Mouse (Mus musculus) hindbrain, embryonic 11.5 days (tissue): ENCODE measurements around the gene Ino80. TPM values are rescaled to one million over a fixed set of nuclear protein-coding genes. Genes with fewer than 3 reads are reported as not detected.

Source experiments
- ATAC-seq: fragments of 200-750 bp; cut with Nextera tagmentation; 2 replicates; pipeline ENCODE4 v1.8.0; 2017; ENCODE audit warnings: mild to moderate bottlenecking, moderate TSS enrichment, moderate library complexity; ENCODE audit not compliant: low FRiP score
- DNase-seq: peaks from one replicate; pipeline ENCODE4 v3.0.0-alpha.2; 2015; ENCODE audit warnings: low spot score
- H3K27ac ChIP-seq: fragments of 300-500 bp; sonication (generic); 2 replicates; pipeline ENCODE4 v1.5.1; 2014; ENCODE audit warnings: mild to moderate bottlenecking, low read depth, low read length
- H3K27me3 ChIP-seq: fragments of 300-500 bp; sonication (generic); 2 replicates; pipeline ENCODE4 v1.6.1; 2014; ENCODE audit warnings: mild to moderate bottlenecking, low read length, moderate library complexity, mixed read lengths; ENCODE audit not compliant: control insufficient read depth, insufficient read depth
- H3K36me3 ChIP-seq: fragments of 300-500 bp; sonication (generic); 2 replicates; pipeline ENCODE4 v1.6.1; 2014; ENCODE audit warnings: mild to moderate bottlenecking, low read length, moderate library complexity, mixed read lengths; ENCODE audit not compliant: control insufficient read depth, insufficient read depth
- H3K4me1 ChIP-seq: fragments of 300-500 bp; sonication (generic); replicated peaks from 2 replicates; pipeline ENCODE4 v1.6.1; 2014; ENCODE audit warnings: low read length, mixed read lengths; ENCODE audit not compliant: control insufficient read depth, insufficient read depth
- H3K4me2 ChIP-seq: fragments of 300-500 bp; sonication (generic); replicated peaks from 2 replicates; pipeline ENCODE4 v1.6.1; 2014; ENCODE audit warnings: mild to moderate bottlenecking, low read depth, low read length
- H3K4me3 ChIP-seq: fragments of 300-500 bp; sonication (generic); 2 replicates; pipeline ENCODE4 v1.5.1; 2014; ENCODE audit warnings: low read depth, low read length
- H3K9ac ChIP-seq: fragments of 300-500 bp; sonication (generic); 2 replicates; pipeline ENCODE4 v1.6.1; 2014; ENCODE audit warnings: low read depth, low read length
- H3K9me3 ChIP-seq: fragments of 300-500 bp; sonication (generic); 2 replicates; pipeline ENCODE4 v1.6.1; 2016; ENCODE audit warnings: low read length; ENCODE audit not compliant: control insufficient read depth
- WGBS: fragments of 180-500 bp; shearing (Covaris S2); extraction: QIAGEN DNeasy Blood & Tissue Kit; methylation state at CpG from one replicate; pipeline ENCODE4 v1.1.7; 2014; 5-methylcytosine and 5-hydroxymethylcytosine counted together
- polyA plus RNA-seq: library from polyadenylated mRNA; unstranded; fragments of >200 nt; fragmentation: Nextera tagmentation; extraction: Ambion mirVana; gene quantifications from 2 replicates; pipeline ENCODE4 v1.2.1, GENCODE M21; 2014

The Ino80 gene
- polyA plus RNA-seq, 1 experiment from 2014 or later, result 5.6 TPM

DNA sequence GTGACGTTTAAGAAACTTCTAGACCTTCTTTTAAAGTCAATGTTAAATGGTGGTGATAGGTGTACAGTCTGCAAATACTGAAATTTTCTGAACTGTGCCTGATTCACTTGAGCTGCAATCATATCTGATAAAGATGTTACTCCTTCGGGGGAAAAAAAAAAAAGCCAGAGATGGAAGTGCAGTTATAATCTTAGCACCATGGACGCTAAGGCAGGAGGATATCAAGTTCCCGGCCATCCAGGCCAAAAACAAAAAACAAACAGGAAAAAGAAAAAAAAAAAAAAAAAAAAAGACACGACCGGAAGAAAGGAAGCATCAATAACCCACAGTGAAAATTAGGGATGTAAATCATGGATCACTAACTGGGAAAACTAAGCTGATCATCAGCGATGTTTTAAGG lies 1.3 kb downstream of the Ino80 start:
- Histone ChIP-seq H3K27ac (no peak overlapping the region), H3K4me2 (peak overlapping the region; percentile 79), H3K9me3 (no peaks in the 10 kb centered on the region), H3K36me3 (no peaks in the 10 kb centered on the region), H3K27me3 (no peaks in the 10 kb centered on the region), H3K4me3 (peak overlapping the region; percentile 92), H3K9ac (peak overlapping the region; percentile 89), H3K4me1 (no peaks in the 10 kb centered on the region)
- DNase-seq (no peak), ATAC-seq (no peak)
- WGBS, result 30% methylated on average over 7 of the region's 7 CpGs

DNA sequence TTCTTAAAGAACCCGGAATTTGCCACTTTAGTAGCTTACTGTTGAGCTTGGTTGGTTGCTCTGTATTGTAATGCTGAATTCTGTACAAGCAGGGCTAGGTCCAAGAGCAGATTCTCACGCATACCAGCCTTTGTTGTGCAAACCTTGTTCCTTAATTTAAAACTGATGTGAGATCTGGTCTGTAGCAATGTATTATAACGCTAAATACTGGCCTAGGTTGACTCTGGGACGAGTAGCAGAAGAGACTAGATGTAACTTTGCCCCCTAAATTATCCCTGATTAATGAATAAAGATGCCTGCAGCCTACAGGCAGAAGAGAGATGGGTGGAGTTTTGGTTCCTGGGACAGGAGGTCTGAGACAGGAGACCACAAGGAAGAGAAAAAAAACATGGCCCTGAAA lies 13.5 kb downstream of the Ino80 start:
- DNase-seq, result no peak
- ATAC-seq, result no peak
- no peaks in the 10 kb centered on the region for H3K9me3 ChIP-seq
- no peak overlapping the region for H3K27ac ChIP-seq
- H3K4me3 ChIP-seq, result no peak overlapping the region
- H3K4me2 ChIP-seq, result no peak overlapping the region
- 47% methylated on average over 4 of the region's 4 CpGs for WGBS
- H3K4me1 ChIP-seq, result no peaks in the 10 kb centered on the region
- no peaks in the 10 kb centered on the region for H3K36me3 ChIP-seq
- no peaks in the 10 kb centered on the region for H3K27me3 ChIP-seq
- H3K9ac ChIP-seq, result no peak overlapping the region

- H3K4me3 ChIP-seq, result no peak overlapping the region
- no peak overlapping the region for H3K27ac ChIP-seq
- no peaks in the 10 kb centered on the region for H3K27me3 ChIP-seq
- H3K4me2 ChIP-seq, result no peak overlapping the region
- H3K9ac ChIP-seq, result no peak overlapping the region
- DNase-seq, result no peak
- H3K4me1 ChIP-seq, result no peaks in the 10 kb centered on the region
- no peaks in the 10 kb centered on the region for H3K36me3 ChIP-seq
- 83% methylated on average over 5 of the region's 5 CpGs for WGBS
- no peak for ATAC-seq
- H3K9me3 ChIP-seq, result no peaks in the 10 kb centered on the region
Measured at GRCm38 (mm10) chr2:119463114-119463775, 14.2 kb downstream of the Ino80 start.

DNA sequence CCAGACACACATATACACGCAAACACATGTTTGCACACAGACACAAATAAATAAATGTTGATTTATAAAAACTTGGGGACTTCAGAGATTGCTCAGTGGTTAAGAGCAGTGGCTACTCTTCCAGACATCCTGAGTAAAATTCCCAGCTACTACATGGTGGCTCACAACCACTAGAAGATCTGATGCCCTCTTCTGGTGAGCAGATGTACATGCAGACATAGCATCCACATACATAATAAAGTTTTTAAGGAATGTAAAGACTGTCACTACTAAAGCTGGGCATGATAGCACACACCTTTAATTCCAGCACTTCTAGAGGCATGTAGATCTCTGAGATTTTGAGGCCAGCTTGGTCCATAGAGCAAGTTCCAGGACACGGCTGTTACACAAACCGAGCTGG lies 16.5 kb downstream of the Ino80 start:
- Histone ChIP-seq H3K4me1 (no peaks in the 10 kb centered on the region), H3K4me3 (no peak overlapping the region), H3K27ac (no peak overlapping the region), H3K36me3 (no peaks in the 10 kb centered on the region), H3K27me3 (no peaks in the 10 kb centered on the region), H3K4me2 (no peak overlapping the region), H3K9me3 (no peaks in the 10 kb centered on the region), H3K9ac (no peak overlapping the region)
- 94% methylated on average over 3 of the region's 3 CpGs for WGBS
- ATAC-seq (no peak), DNase-seq (no peak)

DNA sequence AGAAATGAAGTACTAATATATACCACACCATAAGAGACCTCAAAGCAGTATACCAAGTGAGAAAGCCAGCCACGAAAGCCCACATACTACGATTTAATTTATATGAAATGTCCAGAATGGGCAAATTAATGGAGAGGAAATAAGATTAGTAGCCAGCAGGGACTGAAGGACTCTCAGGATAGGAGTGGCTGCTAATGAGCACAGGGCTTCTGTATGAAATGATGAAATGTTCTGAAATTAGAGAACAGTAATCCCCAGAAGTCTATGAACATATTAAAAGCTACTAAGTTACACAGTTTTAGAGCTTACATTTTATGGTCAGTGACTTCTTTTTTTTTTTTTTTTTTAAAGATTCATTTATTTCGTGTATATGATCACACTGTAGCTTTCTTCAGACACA lies 22.9 kb downstream of the Ino80 start:
- H3K36me3 ChIP-seq, result 0 out of 2 replicates have a peak, but pooled peaks cover 2% of the 10 kb centered on the region

GRCm38 (mm10) chr2:119436988-119437387 lies 40.5 kb downstream of the Ino80 start:
- no peak overlapping the region for H3K9ac ChIP-seq
- peak; percentile 63 for DNase-seq
- 98% methylated on average over 1 of the region's 1 CpGs for WGBS
- no peak overlapping the region for H3K4me3 ChIP-seq
- no peak overlapping the region for H3K27ac ChIP-seq
- no peaks in the 10 kb centered on the region for H3K27me3 ChIP-seq
- H3K36me3 ChIP-seq, result no peaks in the 10 kb centered on the region
- H3K4me1 ChIP-seq, result no peaks in the 10 kb centered on the region
- H3K9me3 ChIP-seq, result no peaks in the 10 kb centered on the region
- no peak for ATAC-seq
- H3K4me2 ChIP-seq, result no peak overlapping the region

More for the DNA sequence above, 22.9 kb downstream of the Ino80 start:
- Histone ChIP-seq H3K9me3 (no peaks in the 10 kb centered on the region), H3K27ac (no peak overlapping the region), H3K4me1 (no peaks in the 10 kb centered on the region), H3K27me3 (no peaks in the 10 kb centered on the region), H3K4me3 (no peak overlapping the region), H3K4me2 (no peak overlapping the region), H3K9ac (no peak overlapping the region)
- 82% methylated on average over 3 of the region's 3 CpGs for WGBS
- DNase-seq (no peak), ATAC-seq (no peak)

- H3K9ac ChIP-seq, result no peak overlapping the region
- H3K9me3 ChIP-seq, result no peaks in the 10 kb centered on the region
- no peaks in the 10 kb centered on the region for H3K27me3 ChIP-seq
- no peak overlapping the region for H3K27ac ChIP-seq
- DNase-seq, result no peak
- H3K36me3 ChIP-seq, result no peaks in the 10 kb centered on the region
- H3K4me2 ChIP-seq, result no peak overlapping the region
- no peaks in the 10 kb centered on the region for H3K4me1 ChIP-seq
- WGBS, result 95% methylated on average over 4 of the region's 4 CpGs
- no peak overlapping the region for H3K4me3 ChIP-seq
- no peak for ATAC-seq
Measured at GRCm38 (mm10) chr2:119436467-119436866, 41.0 kb downstream of the Ino80 start.

DNA sequence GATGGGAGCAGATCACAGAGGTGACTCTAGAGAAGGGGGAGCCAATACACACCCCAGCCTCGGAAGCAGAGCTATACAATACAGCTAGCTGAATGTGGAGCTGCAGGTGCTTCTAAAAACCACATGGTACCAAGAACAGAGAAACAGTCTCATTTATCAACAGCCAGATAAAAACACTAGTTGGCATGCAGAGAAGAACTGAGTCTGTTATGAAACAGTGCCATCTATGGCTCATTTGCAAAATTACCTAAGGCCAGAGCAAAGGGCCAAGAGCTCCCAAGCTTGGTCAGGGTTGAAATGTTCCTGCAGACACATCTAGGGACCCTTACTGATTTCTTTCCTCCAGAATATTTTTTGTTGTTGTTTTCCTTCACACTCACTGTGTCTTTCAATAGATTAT lies 63.7 kb downstream of the Ino80 start:
- no peaks in the 10 kb centered on the region for H3K36me3 ChIP-seq
- no peaks in the 10 kb centered on the region for H3K9me3 ChIP-seq
- no peak overlapping the region for H3K27ac ChIP-seq
- no peaks in the 10 kb centered on the region for H3K27me3 ChIP-seq
- no peak overlapping the region for H3K4me3 ChIP-seq
- no peaks in the 10 kb centered on the region for H3K4me1 ChIP-seq
- no peak overlapping the region for H3K4me2 ChIP-seq
- WGBS, result 58% methylated on average over 1 of the region's 1 CpGs
- peak; percentile 44 for DNase-seq
- no peak for ATAC-seq
- no peak overlapping the region for H3K9ac ChIP-seq

- DNase-seq (no peak), ATAC-seq (no peak)
- Histone ChIP-seq H3K27me3 (no peaks in the 10 kb centered on the region), H3K9me3 (no peaks in the 10 kb centered on the region), H3K4me1 (no peaks in the 10 kb centered on the region), H3K4me3 (no peak overlapping the region), H3K9ac (no peak overlapping the region), H3K36me3 (0 out of 2 replicates have a peak, but pooled peaks cover 2% of the 10 kb centered on the region), H3K27ac (no peak overlapping the region), H3K4me2 (no peak overlapping the region)
- 79% methylated on average over 2 of the region's 2 CpGs for WGBS
Measured at GRCm38 (mm10) chr2:119411674-119412073, 65.8 kb downstream of the Ino80 start.
